In genomic region chr2:131262213-131262672, GRCm38 (mm10) we compare ENCODE assay signal across 8 mouse cellular contexts. TPM values are rescaled to one million over a fixed set of nuclear protein-coding genes. Genes with fewer than 3 reads are reported as not detected.
DNase-seq lines count a peak whose midpoint lies in the region; ATAC-seq lines count a peak whose summit lies in the region.

Pank2 (plus strand) TSS chr2:131262495.

- no peaks in the 10 kb centered on the region for H3K36me3 ChIP-seq in heart, embryonic 13.5 days
- H3K36me3 ChIP-seq in liver, embryonic 12.5 days: peaks cover 21% of the 10 kb centered on the region; the same call in 1 of the 2 replicates
- H3K36me3 ChIP-seq in stomach, embryonic 15.5 days: no peaks in the 10 kb centered on the region

- H3K27ac ChIP-seq in brown adipose tissue, adult 24 weeks (replicated peaks; ENCODE audit: low read depth, low read length): peak within 1 kb of the TSS; percentile 89
- peak within 1 kb of the TSS; percentile 99 for H3K27ac ChIP-seq in heart, embryonic 13.5 days (replicated peaks)
- peak within 1 kb of the TSS; percentile 99 for H3K27ac ChIP-seq in liver, embryonic 12.5 days
- H3K27ac ChIP-seq in stomach, embryonic 15.5 days: peak within 1 kb of the TSS; percentile 100

- under 1% methylated on average over 33 of the region's 49 CpGs for WGBS in heart, embryonic 13.5 days
- WGBS in liver, embryonic 12.5 days (ENCODE audit: insufficient replicate concordance): 0% methylated on average over 47 of the region's 49 CpGs
- WGBS in stomach, embryonic 15.5 days: 0% methylated on average over 43 of the region's 49 CpGs

- H3K9me3 ChIP-seq in heart, embryonic 13.5 days: no peaks in the 10 kb centered on the region
- H3K9me3 ChIP-seq in liver, embryonic 12.5 days (replicated peaks): no peaks in the 10 kb centered on the region
- no peaks in the 10 kb centered on the region for H3K9me3 ChIP-seq in stomach, embryonic 15.5 days

- H3K4me3 ChIP-seq in brown adipose tissue, adult 24 weeks (ENCODE audit: insufficient read depth, low read depth, low read length): peak within 1 kb of the TSS; percentile 86
- H3K4me3 ChIP-seq in heart, embryonic 13.5 days: peak within 1 kb of the TSS; percentile 75
- peak within 1 kb of the TSS; percentile 75 for H3K4me3 ChIP-seq in liver, embryonic 12.5 days
- H3K4me3 ChIP-seq in stomach, embryonic 15.5 days (replicated peaks): peak within 1 kb of the TSS; percentile 85

- peaks cover 9% of the 10 kb centered on the region for H3K4me1 ChIP-seq in brown adipose tissue, adult 24 weeks (ENCODE audit: control insufficient read depth, insufficient read depth, insufficient read length, low read length)
- H3K4me1 ChIP-seq in heart, embryonic 13.5 days: peaks cover 39% of the 10 kb centered on the region
- peaks cover 69% of the 10 kb centered on the region for H3K4me1 ChIP-seq in liver, embryonic 12.5 days
- peaks cover 24% of the 10 kb centered on the region for H3K4me1 ChIP-seq in stomach, embryonic 15.5 days

- peak; percentile 98 for DNase-seq in CD4-positive, CD25-positive, alpha-beta regulatory T cell, adult 2 months (ENCODE audit: low read depth, low spot score)
- DNase-seq in fat pad, adult 2 months (ENCODE audit: extremely low read depth, low read depth, low spot score): peak; percentile 66
- DNase-seq in kidney, postnatal 10 days: peak; percentile 98
- DNase-seq in natural killer cell, adult 2 months (ENCODE audit: low spot score in 2 of 2): peak; percentile 91 to 94

- peak within 1 kb of the TSS; percentile 96 for H3K9ac ChIP-seq in heart, embryonic 13.5 days
- peak within 1 kb of the TSS; percentile 93 for H3K9ac ChIP-seq in liver, embryonic 12.5 days
- peak within 1 kb of the TSS; percentile 96 for H3K9ac ChIP-seq in stomach, embryonic 15.5 days

- ATAC-seq in heart, embryonic 13.5 days (ENCODE audit: extremely low read depth, insufficient number of reproducible peaks, low FRiP score, low TSS enrichment): peak; percentile 96
- ATAC-seq in liver, embryonic 12.5 days: peak; percentile 94
- ATAC-seq in stomach, embryonic 15.5 days (ENCODE audit: insufficient read depth, low FRiP score, low read depth): peak; percentile 98

- peak within 1 kb of the TSS; percentile 92 for H3K4me2 ChIP-seq in heart, embryonic 13.5 days
- peak within 1 kb of the TSS; percentile 73 for H3K4me2 ChIP-seq in liver, embryonic 12.5 days
- H3K4me2 ChIP-seq in stomach, embryonic 15.5 days: peak within 1 kb of the TSS; percentile 66

- H3K27me3 ChIP-seq in heart, embryonic 13.5 days (replicated peaks): no peaks in the 10 kb centered on the region
- H3K27me3 ChIP-seq in liver, embryonic 12.5 days (replicated peaks): no peaks in the 10 kb centered on the region
- no peaks in the 10 kb centered on the region for H3K27me3 ChIP-seq in stomach, embryonic 15.5 days (replicated peaks)

RNA-seq across cellular contexts. Expression of gene Pank2, which starts in this region (rescaled TPM):
- polyA plus RNA-seq in brown adipose tissue, adult 24 weeks (2012; ENCODE audit: insufficient read depth, insufficient read length, missing spikeins): 23.4 and 38.5 TPM in 2 replicates
- polyA plus RNA-seq in heart, embryonic 13.5 days (2015; fragmentation: Nextera tagmentation; extraction: Ambion mirVana): 20.8 and 25.1 TPM in 2 replicates
- 42.0 and 44.8 TPM in 2 replicates for polyA plus RNA-seq in liver, embryonic 12.5 days (2016; fragmentation: Nextera tagmentation; extraction: Ambion mirVana)
- 35.6 and 39.5 TPM in 2 replicates for polyA plus RNA-seq in stomach, embryonic 15.5 days (2015; fragmentation: Nextera tagmentation; extraction: Ambion mirVana)

Comparison
In these comparisons a context has a peak if more than half of its experiments do, and no peak if none do; other contexts are left out.
1. Peak in every context shown above with its lines: DNase-seq, ATAC-seq, H3K4me3 ChIP-seq and H3K27ac ChIP-seq.